Mouse (Mus musculus): ENCODE results near the gene Ccdc39.
A peak's percentile ranks its signal among the peaks of the same experiment; 100 is the strongest.

DNA sequence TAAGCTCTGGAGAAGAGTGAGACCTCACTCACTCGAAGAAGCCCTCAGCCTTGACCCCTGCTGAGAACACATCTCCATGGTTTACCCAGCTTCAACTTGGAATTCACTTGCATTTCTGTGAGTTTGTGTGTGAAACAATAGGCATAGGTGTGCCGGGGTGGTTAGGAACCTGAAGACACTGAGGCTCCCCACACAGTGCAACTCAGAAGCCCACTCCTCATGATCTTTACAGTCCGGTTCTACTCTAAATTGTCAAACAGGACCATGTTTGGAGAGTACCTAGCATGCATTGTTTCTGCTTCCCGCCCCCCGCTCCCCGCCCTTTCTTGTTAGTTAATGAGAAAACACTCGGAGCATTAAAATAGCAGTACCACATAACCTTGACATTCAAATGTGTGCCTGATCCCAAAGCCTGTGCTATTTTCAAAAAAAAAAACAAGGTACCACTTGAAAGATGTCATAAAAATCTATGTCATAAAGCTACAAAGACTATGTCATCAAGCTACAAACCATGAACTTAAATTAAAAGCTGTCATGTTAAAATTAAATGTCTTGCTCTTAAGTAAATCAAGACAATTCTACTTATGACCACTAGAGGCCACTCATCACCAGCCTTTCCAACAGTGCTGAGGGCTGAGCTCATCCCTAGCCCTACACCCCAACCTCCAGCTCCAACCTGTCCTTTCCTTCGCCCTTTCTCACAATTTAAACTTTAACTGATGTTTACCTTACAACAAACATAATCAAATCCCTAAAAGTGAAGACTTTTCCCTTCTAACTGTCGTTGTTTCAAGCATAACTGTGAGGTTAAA is 19.8 kb downstream of the Ccdc39 start:
- TF ChIP-seq CHD2 (IDR thresholded peaks at IDR 0.05; ENCODE audit: low read depth, low read length) (no peak), ZC3H11A (IDR thresholded peaks at IDR 0.05; ENCODE audit: borderline replicate concordance, low read depth, low read length) (peak; percentile 92), ZNF384 (IDR thresholded peaks at IDR 0.05; ENCODE audit: low read depth, low read length) (no peak), HCFC1 (IDR thresholded peaks at IDR 0.05; ENCODE audit: borderline replicate concordance, insufficient read depth, low read length) (no peak), MAFK (IDR thresholded peaks at IDR 0.05; ENCODE audit: insufficient read depth, low read depth, low read length) (no peak)

Data from ES-E14 (cell line).